Mouse (Mus musculus) hindbrain, embryonic 16.5 days (tissue): Measurements from ENCODE around the gene Zfp14. TPM values are rescaled to one million over a fixed set of nuclear protein-coding genes. Genes with fewer than 3 reads are reported as not detected.

ENCODE experiments used
- ATAC-seq: fragments of 200-750 bp; cut with Nextera tagmentation; 2 replicates; pipeline ENCODE4 v1.8.0; 2017; ENCODE audit warnings: moderate TSS enrichment, moderate library complexity
- H3K27ac ChIP-seq: fragments of 300-500 bp; sonication (generic); 2 replicates; pipeline ENCODE4 v1.5.1; 2014; ENCODE audit warnings: low read depth, mild to moderate bottlenecking, control low read depth, low read length, moderate library complexity
- H3K27me3 ChIP-seq: fragments of 300-500 bp; sonication (generic); replicated peaks from 2 replicates; pipeline ENCODE4 v1.6.1; 2014; ENCODE audit warnings: low read length; ENCODE audit not compliant: control insufficient read depth, insufficient read depth
- H3K36me3 ChIP-seq: fragments of 300-500 bp; sonication (generic); 2 replicates; pipeline ENCODE4 v1.6.1; 2014; ENCODE audit warnings: mild to moderate bottlenecking, low read length, moderate library complexity, mixed read lengths; ENCODE audit not compliant: control insufficient read depth, insufficient read depth
- H3K4me1 ChIP-seq: fragments of 300-500 bp; sonication (generic); 2 replicates; pipeline ENCODE4 v1.6.1; 2014; ENCODE audit warnings: low read depth, low read length; ENCODE audit not compliant: control insufficient read depth, insufficient read depth
- H3K4me2 ChIP-seq: fragments of 300-500 bp; sonication (generic); 2 replicates; pipeline ENCODE4 v1.6.1; 2014; ENCODE audit warnings: mild to moderate bottlenecking, low read length, control low read depth, moderate library complexity
- H3K4me3 ChIP-seq: fragments of 300-500 bp; sonication (generic); 2 replicates; pipeline ENCODE4 v1.5.1; 2014; ENCODE audit warnings: mild to moderate bottlenecking, low read length, control low read depth, moderate library complexity
- H3K9ac ChIP-seq: fragments of 300-500 bp; sonication (generic); 2 replicates; pipeline ENCODE4 v1.6.1; 2014; ENCODE audit warnings: low read depth, mild to moderate bottlenecking, control low read depth, low read length, moderate library complexity
- H3K9me3 ChIP-seq: fragments of 300-500 bp; sonication (generic); 2 replicates; pipeline ENCODE4 v1.6.1; 2014; ENCODE audit warnings: mild to moderate bottlenecking, low read length, moderate library complexity; ENCODE audit not compliant: control insufficient read depth
- WGBS: fragments of 180-500 bp; shearing (Covaris S2); extraction: QIAGEN DNeasy Blood & Tissue Kit; methylation state at CpG from one replicate; pipeline ENCODE4 v1.1.7; 2014; 5-methylcytosine and 5-hydroxymethylcytosine counted together
- polyA plus RNA-seq: library from polyadenylated mRNA; unstranded; fragments of >200 nt; fragmentation: Nextera tagmentation; extraction: Ambion mirVana; gene quantifications from 2 replicates; pipeline ENCODE4 v1.2.1, GENCODE M21; 2015

Gene Zfp14
- polyA plus RNA-seq, 1 experiment from 2014 or later = 11.9 TPM

GRCm38 (mm10) chr7:30089405-30089804 is 38.2 kb upstream of the Zfp14 start:
- Histone ChIP-seq H3K4me1 (peaks cover 27% of the 10 kb centered on the region), H3K4me3 (peak overlapping the region; percentile 62), H3K27me3 (no peaks in the 10 kb centered on the region), H3K36me3 (peaks cover 19% of the 10 kb centered on the region), H3K9me3 (no peaks in the 10 kb centered on the region), H3K27ac (no peak overlapping the region), H3K9ac (peak overlapping the region; percentile 70), H3K4me2 (peak overlapping the region; percentile 72)
- ATAC-seq = no peak
- WGBS = 14% methylated on average over 6 of the region's 6 CpGs

- no peak overlapping the region for H3K4me3 ChIP-seq
Observed at GRCm38 (mm10) chr7:30086524-30086923, 35.3 kb upstream of the Zfp14 start.

GRCm38 (mm10) chr7:30072146-30073028 is 21.2 kb upstream of the Zfp14 start, which contains the start of gene Zfp82:
TSS of gene Zfp82 (minus strand) at chr7:30072900.
- Histone ChIP-seq H3K9me3 (no peaks in the 10 kb centered on the region), H3K27me3 (no peaks in the 10 kb centered on the region), H3K4me1 (peaks cover 3% of the 10 kb centered on the region; the same call in 1 of the 2 replicates), H3K4me2 (peak within 1 kb of the TSS; percentile 76), H3K27ac (peak within 1 kb of the TSS; percentile 87), H3K36me3 (peaks cover 2% of the 10 kb centered on the region; the same call in 1 of the 2 replicates), H3K9ac (peak within 1 kb of the TSS; percentile 96), H3K4me3 (peak within 1 kb of the TSS; percentile 93)
- WGBS = under 1% methylated on average over 50 of the region's 50 CpGs
- peak; percentile 94 for ATAC-seq

More at GRCm38 (mm10) chr7:30086524-30086923, 35.3 kb upstream of the Zfp14 start:
- peaks cover 23% of the 10 kb centered on the region for H3K36me3 ChIP-seq
- no peaks in the 10 kb centered on the region for H3K27me3 ChIP-seq
- H3K9me3 ChIP-seq = no peaks in the 10 kb centered on the region
- no peak for ATAC-seq
- WGBS = 93% methylated on average over 9 of the region's 9 CpGs
- H3K9ac ChIP-seq = no peak overlapping the region
- peaks cover 21% of the 10 kb centered on the region for H3K4me1 ChIP-seq
- H3K4me2 ChIP-seq = no peak overlapping the region
- H3K27ac ChIP-seq = no peak overlapping the region

GRCm38 (mm10) chr7:30064622-30065021 is 13.4 kb upstream of the Zfp14 start:
- Histone ChIP-seq H3K27me3 (no peaks in the 10 kb centered on the region), H3K9me3 (no peaks in the 10 kb centered on the region), H3K9ac (no peak overlapping the region), H3K36me3 (peaks cover 14% of the 10 kb centered on the region), H3K27ac (no peak overlapping the region), H3K4me2 (no peak overlapping the region), H3K4me1 (no peaks in the 10 kb centered on the region), H3K4me3 (no peak overlapping the region)
- no peak for ATAC-seq
- 87% methylated on average over 5 of the region's 5 CpGs for WGBS

GRCm38 (mm10) chr7:30062478-30062877 is 11.3 kb upstream of the Zfp14 start:
- no peak for ATAC-seq
- Histone ChIP-seq H3K27ac (no peak overlapping the region), H3K36me3 (peaks cover 19% of the 10 kb centered on the region), H3K27me3 (no peaks in the 10 kb centered on the region), H3K9me3 (no peaks in the 10 kb centered on the region), H3K4me2 (no peak overlapping the region), H3K4me3 (no peak overlapping the region), H3K4me1 (no peaks in the 10 kb centered on the region), H3K9ac (no peak overlapping the region)
- 88% methylated on average over 5 of the region's 5 CpGs for WGBS

GRCm38 (mm10) chr7:30060341-30060740 is 9.2 kb upstream of the Zfp14 start:
- Histone ChIP-seq H3K27me3 (no peaks in the 10 kb centered on the region), H3K9me3 (no peaks in the 10 kb centered on the region), H3K27ac (no peak overlapping the region), H3K9ac (no peak overlapping the region), H3K4me2 (no peak overlapping the region), H3K4me1 (no peaks in the 10 kb centered on the region), H3K36me3 (peaks cover 34% of the 10 kb centered on the region), H3K4me3 (no peak overlapping the region)
- ATAC-seq = no peak
- WGBS = 90% methylated on average over 6 of the region's 6 CpGs

- 12% methylated on average over 3 of the region's 3 CpGs for WGBS
- peaks cover 10% of the 10 kb centered on the region for H3K4me1 ChIP-seq
- H3K4me3 ChIP-seq = no peak overlapping the region
- H3K27ac ChIP-seq = no peak overlapping the region
- ATAC-seq = no peak
- H3K4me2 ChIP-seq = no peak overlapping the region
- H3K9me3 ChIP-seq = no peaks in the 10 kb centered on the region
- H3K9ac ChIP-seq = no peak overlapping the region
- peaks cover 18% of the 10 kb centered on the region for H3K36me3 ChIP-seq
- no peaks in the 10 kb centered on the region for H3K27me3 ChIP-seq
Observed at GRCm38 (mm10) chr7:30053591-30053990, 2.4 kb upstream of the Zfp14 start.

GRCm38 (mm10) chr7:30048126-30048525 is 3.1 kb downstream of the Zfp14 start:
- H3K27me3 ChIP-seq = no peaks in the 10 kb centered on the region
- H3K27ac ChIP-seq = no peak overlapping the region
- ATAC-seq = no peak
- H3K4me1 ChIP-seq = peaks cover 10% of the 10 kb centered on the region
- 91% methylated on average over 4 of the region's 4 CpGs for WGBS
- H3K9me3 ChIP-seq = no peaks in the 10 kb centered on the region
- H3K36me3 ChIP-seq = no peaks in the 10 kb centered on the region
- H3K9ac ChIP-seq = no peak overlapping the region
- no peak overlapping the region for H3K4me3 ChIP-seq
- H3K4me2 ChIP-seq = no peak overlapping the region

GRCm38 (mm10) chr7:30044354-30044753 is 6.8 kb downstream of the Zfp14 start:
- ATAC-seq = no peak
- Histone ChIP-seq H3K9ac (no peak overlapping the region), H3K36me3 (peaks cover 14% of the 10 kb centered on the region), H3K27me3 (no peaks in the 10 kb centered on the region), H3K4me2 (no peak overlapping the region), H3K27ac (no peak overlapping the region; the same call in 1 of the 2 replicates), H3K4me3 (no peak overlapping the region), H3K9me3 (no peaks in the 10 kb centered on the region), H3K4me1 (no peaks in the 10 kb centered on the region)
- WGBS = 63% methylated on average over 9 of the region's 9 CpGs
